Mouse (Mus musculus): Measurements from ENCODE around the gene Agpat4. TPM values are rescaled to one million over a fixed set of nuclear protein-coding genes. Genes with fewer than 3 reads are reported as not detected.

The Agpat4 gene
- polyA plus RNA-seq, 1 experiment from 2014 or later = 28.7 TPM

- ATAC-seq (ENCODE audit: low read depth) = no peak
- Histone ChIP-seq H3K27me3 (no peaks in the 10 kb centered on the region), H3K4me2 (no peak overlapping the region), H3K4me3 (replicated peaks) (no peak overlapping the region), H3K27ac (peak overlapping the region; percentile 49; the same call in 1 of the 2 replicates), H3K9ac (no peak overlapping the region), H3K36me3 (peaks cover 62% of the 10 kb centered on the region), H3K4me1 (replicated peaks) (peaks cover 56% of the 10 kb centered on the region), H3K9me3 (replicated peaks) (no peaks in the 10 kb centered on the region)
- no peak for DNase-seq
- 84% methylated on average over 2 of the region's 2 CpGs for WGBS (ENCODE audit: insufficient replicate concordance)
Measured at GRCm38 (mm10) chr17:12160540-12160939, 42.0 kb downstream of the Agpat4 start.

GRCm38 (mm10) chr17:12160984-12161764 is 42.7 kb downstream of the Agpat4 start:
- Histone ChIP-seq H3K9me3 (replicated peaks) (no peaks in the 10 kb centered on the region), H3K4me2 (no peak overlapping the region), H3K27ac (peak overlapping the region; percentile 32; the same call in 1 of the 2 replicates), H3K27me3 (no peaks in the 10 kb centered on the region), H3K4me3 (replicated peaks) (no peak overlapping the region), H3K36me3 (peaks cover 61% of the 10 kb centered on the region), H3K4me1 (replicated peaks) (peaks cover 61% of the 10 kb centered on the region), H3K9ac (no peak overlapping the region)
- DNase-seq (no peak), ATAC-seq (ENCODE audit: low read depth) (no peak)
- WGBS (ENCODE audit: insufficient replicate concordance) = 93% methylated on average over 13 of the region's 13 CpGs

- peaks cover 54% of the 10 kb centered on the region for H3K36me3 ChIP-seq
- no peak overlapping the region for H3K4me2 ChIP-seq
- 91% methylated on average over 7 of the region's 7 CpGs for WGBS (ENCODE audit: insufficient replicate concordance)
- no peak overlapping the region for H3K4me3 ChIP-seq (replicated peaks)
- H3K27ac ChIP-seq = peak overlapping the region; percentile 32; the same call in 1 of the 2 replicates
- H3K9ac ChIP-seq = no peak overlapping the region
- peaks cover 61% of the 10 kb centered on the region for H3K4me1 ChIP-seq (replicated peaks)
- H3K9me3 ChIP-seq (replicated peaks) = no peaks in the 10 kb centered on the region
- no peaks in the 10 kb centered on the region for H3K27me3 ChIP-seq
- DNase-seq (no peak), ATAC-seq (ENCODE audit: low read depth) (no peak)
Measured at GRCm38 (mm10) chr17:12161877-12162276, 43.4 kb downstream of the Agpat4 start.

GRCm38 (mm10) chr17:12162824-12163223 is 44.3 kb downstream of the Agpat4 start:
- Histone ChIP-seq H3K27me3 (no peaks in the 10 kb centered on the region), H3K36me3 (peaks cover 46% of the 10 kb centered on the region), H3K4me1 (replicated peaks) (peaks cover 66% of the 10 kb centered on the region), H3K9ac (no peak overlapping the region), H3K27ac (peak overlapping the region; percentile 54), H3K4me3 (replicated peaks) (no peak overlapping the region), H3K9me3 (replicated peaks) (no peaks in the 10 kb centered on the region), H3K4me2 (no peak overlapping the region)
- DNase-seq (no peak), ATAC-seq (ENCODE audit: low read depth) (no peak)
- WGBS (ENCODE audit: insufficient replicate concordance) = 73% methylated on average over 4 of the region's 4 CpGs

GRCm38 (mm10) chr17:12163403-12163802 is 44.9 kb downstream of the Agpat4 start:
- WGBS (ENCODE audit: insufficient replicate concordance) = 79% methylated on average over 13 of the region's 13 CpGs
- Histone ChIP-seq H3K36me3 (peaks cover 46% of the 10 kb centered on the region), H3K4me3 (replicated peaks) (no peak overlapping the region), H3K4me2 (no peak overlapping the region), H3K27me3 (no peaks in the 10 kb centered on the region), H3K4me1 (replicated peaks) (peaks cover 72% of the 10 kb centered on the region), H3K9me3 (replicated peaks) (no peaks in the 10 kb centered on the region), H3K9ac (no peak overlapping the region), H3K27ac (peak overlapping the region; percentile 54; the same call in 1 of the 2 replicates)
- no peak for DNase-seq
- no peak for ATAC-seq (ENCODE audit: low read depth)

GRCm38 (mm10) chr17:12163903-12164302 is 45.4 kb downstream of the Agpat4 start:
- H3K27me3 ChIP-seq = no peaks in the 10 kb centered on the region
- H3K36me3 ChIP-seq = peaks cover 41% of the 10 kb centered on the region
- H3K9ac ChIP-seq = no peak overlapping the region
- no peak overlapping the region for H3K4me2 ChIP-seq
- ATAC-seq (ENCODE audit: low read depth) = no peak
- DNase-seq = no peak
- no peaks in the 10 kb centered on the region for H3K9me3 ChIP-seq (replicated peaks)
- WGBS (ENCODE audit: insufficient replicate concordance) = 88% methylated on average over 7 of the region's 7 CpGs
- peaks cover 73% of the 10 kb centered on the region for H3K4me1 ChIP-seq (replicated peaks)
- H3K4me3 ChIP-seq (replicated peaks) = no peak overlapping the region
- H3K27ac ChIP-seq = 0 out of 2 replicates have a peak overlapping the region, but pooled peaks have one; percentile 9

- H3K9ac ChIP-seq = no peak overlapping the region
- H3K27ac ChIP-seq = 0 out of 2 replicates have a peak overlapping the region, but pooled peaks have one; percentile 9
- H3K4me2 ChIP-seq = no peak overlapping the region
- no peaks in the 10 kb centered on the region for H3K27me3 ChIP-seq
- 91% methylated on average over 6 of the region's 6 CpGs for WGBS (ENCODE audit: insufficient replicate concordance)
- no peak overlapping the region for H3K4me3 ChIP-seq (replicated peaks)
- no peak for ATAC-seq (ENCODE audit: low read depth)
- peaks cover 73% of the 10 kb centered on the region for H3K4me1 ChIP-seq (replicated peaks)
- peaks cover 35% of the 10 kb centered on the region for H3K36me3 ChIP-seq
- H3K9me3 ChIP-seq (replicated peaks) = no peaks in the 10 kb centered on the region
- no peak for DNase-seq
Measured at GRCm38 (mm10) chr17:12164507-12164906, 46.0 kb downstream of the Agpat4 start.

- ATAC-seq (ENCODE audit: low read depth) (no peak), DNase-seq (no peak)
- H3K36me3 ChIP-seq = peaks cover 29% of the 10 kb centered on the region
- no peak overlapping the region for H3K4me3 ChIP-seq (replicated peaks)
- H3K27me3 ChIP-seq = no peaks in the 10 kb centered on the region
- H3K27ac ChIP-seq = peak overlapping the region; percentile 57
- no peak overlapping the region for H3K4me2 ChIP-seq
- peak overlapping the region; percentile 20; the same call in 1 of the 2 replicates for H3K9ac ChIP-seq
- no peaks in the 10 kb centered on the region for H3K9me3 ChIP-seq (replicated peaks)
- WGBS (ENCODE audit: insufficient replicate concordance) = 71% methylated on average over 11 of the region's 11 CpGs
- peaks cover 71% of the 10 kb centered on the region for H3K4me1 ChIP-seq (replicated peaks)
Measured at GRCm38 (mm10) chr17:12165009-12165695, 46.6 kb downstream of the Agpat4 start.

GRCm38 (mm10) chr17:12165701-12166100 is 47.2 kb downstream of the Agpat4 start:
- no peaks in the 10 kb centered on the region for H3K27me3 ChIP-seq
- H3K9ac ChIP-seq = peak overlapping the region; percentile 20; the same call in 1 of the 2 replicates
- ATAC-seq (ENCODE audit: low read depth) (no peak), DNase-seq (no peak)
- 89% methylated on average over 9 of the region's 9 CpGs for WGBS (ENCODE audit: insufficient replicate concordance)
- peaks cover 71% of the 10 kb centered on the region for H3K4me1 ChIP-seq (replicated peaks)
- no peak overlapping the region for H3K4me3 ChIP-seq (replicated peaks)
- no peak overlapping the region for H3K4me2 ChIP-seq
- peaks cover 23% of the 10 kb centered on the region for H3K36me3 ChIP-seq
- H3K9me3 ChIP-seq (replicated peaks) = no peaks in the 10 kb centered on the region
- peak overlapping the region; percentile 57 for H3K27ac ChIP-seq

GRCm38 (mm10) chr17:12168536-12168935 is 50.0 kb downstream of the Agpat4 start:
- Histone ChIP-seq H3K4me3 (replicated peaks) (no peak overlapping the region), H3K4me1 (replicated peaks) (peaks cover 73% of the 10 kb centered on the region), H3K27ac (peak overlapping the region; percentile 62), H3K36me3 (peaks cover 14% of the 10 kb centered on the region), H3K27me3 (no peaks in the 10 kb centered on the region), H3K4me2 (no peak overlapping the region), H3K9ac (peak overlapping the region; percentile 35; the same call in 1 of the 2 replicates), H3K9me3 (replicated peaks) (no peaks in the 10 kb centered on the region)
- no peak for ATAC-seq (ENCODE audit: low read depth)
- no peak for DNase-seq
- WGBS (ENCODE audit: insufficient replicate concordance) = 71% methylated on average over 10 of the region's 10 CpGs

- H3K9ac ChIP-seq = no peak overlapping the region
- no peaks in the 10 kb centered on the region for H3K27me3 ChIP-seq
- peaks cover 75% of the 10 kb centered on the region for H3K4me1 ChIP-seq (replicated peaks)
- no peaks in the 10 kb centered on the region for H3K9me3 ChIP-seq (replicated peaks)
- no peak overlapping the region for H3K4me3 ChIP-seq (replicated peaks)
- peaks cover 22% of the 10 kb centered on the region for H3K36me3 ChIP-seq
- H3K27ac ChIP-seq = peak overlapping the region; percentile 62; the same call in 1 of the 2 replicates
- H3K4me2 ChIP-seq = no peak overlapping the region
- DNase-seq = no peak
- ATAC-seq (ENCODE audit: low read depth) = no peak
- WGBS (ENCODE audit: insufficient replicate concordance) = 78% methylated on average over 12 of the region's 12 CpGs
Measured at GRCm38 (mm10) chr17:12169326-12169836, 50.9 kb downstream of the Agpat4 start.

Data from liver, embryonic 13.5 days (tissue).